ENCODE assay signal across 25 mouse cellular contexts in the genomic region with DNA sequence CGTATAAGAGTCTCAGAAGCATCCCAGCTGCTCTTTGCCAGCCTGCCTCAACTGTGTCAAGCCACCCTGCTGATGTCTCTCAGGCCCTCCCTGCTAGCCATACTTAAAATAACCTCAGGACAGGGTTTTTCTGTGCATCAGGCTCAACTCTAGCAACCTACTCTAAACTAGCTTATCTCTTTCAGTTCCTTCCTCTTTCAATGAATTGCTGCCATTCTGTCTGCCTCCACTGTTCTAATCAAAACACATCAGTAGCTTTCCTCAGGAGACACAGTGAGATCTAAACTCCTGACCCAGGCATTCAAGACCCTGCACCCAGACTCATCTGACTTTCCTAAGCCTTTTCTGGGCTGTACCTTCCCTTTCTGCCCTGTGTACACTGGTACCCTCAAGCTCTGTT.
DNase-seq lines count a peak whose midpoint lies in the region; ATAC-seq lines count a peak whose summit lies in the region.
"Had no signal": no experiment of that assay in that cellular context is flagged by ENCODE, and none has a peak within 500 bp of the region (broad histone marks: within the 10 kb centered on the region; RNA-seq: fewer than 3 reads in every experiment).

No protein-coding gene starts in this region.

- no peak for ATAC-seq in heart, embryonic 13.5 days (ENCODE audit: extremely low read depth, insufficient number of reproducible peaks, low FRiP score, low TSS enrichment)
- peak; percentile 71 for ATAC-seq in common myeloid progenitor, adult 5-6 weeks (replicated peaks; ENCODE audit: low read depth, poor library complexity, severe bottlenecking)
- 0 out of 2 replicates have a peak, but pooled peaks have one; percentile 37 for ATAC-seq in megakaryocyte-erythroid progenitor cell, adult 5-6 weeks (replicated peaks; ENCODE audit: low FRiP score, low TSS enrichment, poor library complexity, severe bottlenecking)
- ATAC-seq: activated CD4-positive, CD25-positive, alpha-beta regulatory T cell, adult 4 months; CD4-positive, CD25-positive, alpha-beta regulatory T cell, adult 4 months; forebrain, embryonic 13.5 days; forebrain, postnatal 0 days; hindbrain, postnatal 0 days; intestine, embryonic 15.5 days; Patski had no signal

- no peak overlapping the region for H3K4me3 ChIP-seq in heart, embryonic 13.5 days
- H3K4me3 ChIP-seq: embryonic facial prominence, embryonic 13.5 days; forebrain, embryonic 13.5 days; gastrocnemius, adult 2 months; hindbrain, embryonic 13.5 days; intestine, embryonic 15.5 days had no signal

- no peak overlapping the region for H3K9ac ChIP-seq in heart, embryonic 13.5 days
- H3K9ac ChIP-seq: embryonic facial prominence, embryonic 13.5 days; forebrain, embryonic 13.5 days; forebrain, postnatal 0 days; hindbrain, embryonic 13.5 days; intestine, embryonic 15.5 days had no signal

- H3K9me3 ChIP-seq in heart, embryonic 13.5 days, result no peaks in the 10 kb centered on the region
- H3K9me3 ChIP-seq: embryonic facial prominence, embryonic 13.5 days; forebrain, embryonic 13.5 days; G1E; hindbrain, embryonic 13.5 days; intestine, embryonic 15.5 days had no signal

- intact Hi-C loops in heart, postnatal 14 days (cut with DNase I), result no loop called here

- H3K36me3 ChIP-seq in heart, embryonic 13.5 days, result no peaks in the 10 kb centered on the region
- H3K36me3 ChIP-seq: embryonic facial prominence, embryonic 13.5 days; G1E; hindbrain, embryonic 13.5 days; intestine, embryonic 15.5 days had no signal

- DNase-seq in heart, adult 11 months, result peak; percentile 35
- no peak for DNase-seq in heart, postnatal 4 days
- no peak for DNase-seq in heart, postnatal 14 days
- no peak for DNase-seq in gastrocnemius, postnatal 4 days (ENCODE audit: low spot score in 2 of 2)
- DNase-seq: adrenal gland, postnatal 14 days; B cell, adult 2 months; cerebellum, adult 11-12 months; cerebellum, adult 9-10 months; cerebellum, postnatal 25 days; forebrain, postnatal 0 days; gastrocnemius, adult 2 months; gastrocnemius, postnatal 25 days; kidney, adult 18-20 months had no signal

- peak overlapping the region; percentile 16; the same call in 1 of the 2 replicates for H3K27ac ChIP-seq in heart, embryonic 13.5 days (replicated peaks)
- H3K27ac ChIP-seq: embryonic facial prominence, embryonic 13.5 days; forebrain, embryonic 13.5 days; gastrocnemius, adult 2 months; hindbrain, embryonic 13.5 days; hindbrain, postnatal 0 days; intestine, embryonic 15.5 days had no signal

- H3K4me1 ChIP-seq in heart, embryonic 13.5 days, result peaks cover 8% of the 10 kb centered on the region
- H3K4me1 ChIP-seq: intestine, embryonic 15.5 days had no signal

- H3K4me2 ChIP-seq in heart, embryonic 13.5 days, result no peak overlapping the region
- H3K4me2 ChIP-seq: embryonic facial prominence, embryonic 13.5 days; forebrain, embryonic 13.5 days; hindbrain, embryonic 13.5 days; intestine, embryonic 15.5 days had no signal

- H3K27me3 ChIP-seq in heart, embryonic 13.5 days (replicated peaks), result no peaks in the 10 kb centered on the region
- H3K27me3 ChIP-seq: embryonic facial prominence, embryonic 13.5 days; forebrain, embryonic 13.5 days; hindbrain, embryonic 13.5 days; intestine, embryonic 15.5 days; Patski had no signal

- WGBS in heart, embryonic 13.5 days, result 23% methylated on average over 1 of the region's 1 CpGs
